Mouse (Mus musculus) Patski (cell line): ENCODE measurements around the gene Olfr1393. TPM values are rescaled to one million over a fixed set of nuclear protein-coding genes. Genes with fewer than 3 reads are reported as not detected.

ENCODE experiments used
- ATAC-seq: fragments of 100-300 bp; one replicate; pipeline ENCODE4 v1.8.0; 2021
- CTCF ChIA-PET: fragments of 350-600 bp; sonication (Branson Sonifier 250); formaldehyde crosslinking; loops from one replicate; lab custom pipeline; 2022; ENCODE audit warnings: inconsistent platforms; lab: Charles Lee
- POLR2A ChIA-PET: fragments of 350-600 bp; sonication (Branson Sonifier 250); formaldehyde crosslinking; loops from one replicate; lab custom pipeline; 2022; ENCODE audit warnings: antibody characterized with exemption, inconsistent platforms; lab: Charles Lee
- DNase-seq: peaks from one replicate; pipeline ENCODE4 v3.0.0-alpha.2; 2011; ENCODE audit warnings: low read depth, low spot score
- H3K27me3 ChIP-seq: fragments of 371-371 bp; one replicate; pipeline ENCODE4 v1.5.1; 2021
- CTCF ChIP-seq: fragments of 100-300 bp; IDR thresholded peaks from one replicate; pipeline ENCODE4 v1.5.1; 2021
- in situ Hi-C: fragments of 300-500 bp; cut with MboI; formaldehyde crosslinking; loops from 3 replicates; pipeline ENCODE4 v1.11.1; 2018; ENCODE audit warnings: low pct_unique_long_range_greater_than_20kb, mixed read lengths
- polyA plus RNA-seq: library from polyadenylated mRNA; unstranded; gene quantifications from one replicate; pipeline ENCODE4 v1.2.3, GENCODE M21; 2021

The Olfr1393 gene
- polyA plus RNA-seq, 1 experiment from 2014 or later = 0.04 TPM

DNA sequence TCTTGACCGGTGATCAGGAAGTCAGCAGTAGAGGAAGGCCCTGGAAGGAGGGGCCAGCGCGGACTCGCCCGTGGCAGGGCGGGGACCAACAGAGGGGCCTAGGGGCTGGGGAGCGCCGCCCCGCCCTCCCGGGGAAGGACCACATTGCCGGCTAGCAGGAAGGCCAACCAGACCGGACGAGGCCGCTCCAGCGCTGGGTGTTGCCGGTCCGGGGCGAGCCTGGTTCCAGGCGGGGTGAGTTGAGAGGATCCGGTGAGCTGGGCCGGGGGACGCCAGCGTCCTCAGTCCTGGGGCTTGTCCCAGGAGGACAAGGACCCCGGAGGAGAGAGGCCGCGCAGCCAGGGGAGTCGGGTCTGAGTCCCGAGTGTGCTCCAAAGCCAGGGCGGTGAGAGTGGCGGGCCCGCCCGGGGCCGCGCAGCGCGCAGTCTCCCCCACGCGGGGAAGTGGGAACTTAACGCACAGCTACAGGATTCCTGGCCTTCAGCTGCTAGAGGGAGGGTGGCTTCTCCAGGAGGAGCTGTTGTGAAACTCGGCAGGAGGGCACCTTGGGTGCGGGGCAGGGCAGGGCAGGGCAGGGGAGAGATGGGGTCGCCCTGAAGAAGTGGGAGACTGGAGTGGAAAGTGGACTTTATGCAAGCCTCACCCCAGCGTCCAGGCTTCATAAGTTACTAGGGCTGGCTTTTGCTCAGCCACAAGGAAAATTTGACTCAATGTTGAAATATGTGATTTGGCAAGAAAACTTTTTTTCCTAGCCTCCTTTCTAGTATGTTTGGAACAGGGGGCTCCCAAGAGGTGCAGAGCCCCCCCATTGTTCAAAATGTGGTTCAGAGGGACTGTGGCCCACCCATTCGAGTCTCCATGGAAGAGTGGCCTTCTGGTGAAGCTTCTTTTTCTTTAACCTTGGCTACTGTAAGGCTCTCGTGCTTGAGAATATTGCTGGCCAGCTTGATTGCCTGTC lies 27.4 kb upstream of the Olfr1393 start:
- POLR2A ChIA-PET = interaction anchor here (0.8 kb wide), 1 partner anchor 48 kb away, joined by 3 read pairs; the partner anchor contains the start of gene Zfp62
- no peaks in the 10 kb centered on the region for H3K27me3 ChIP-seq
- peak; percentile 67 for TF ChIP-seq CTCF
- ATAC-seq (peak; percentile 92), DNase-seq (no peak)
- in situ Hi-C loops = no loop called here
- CTCF ChIA-PET = no interaction called here

DNA sequence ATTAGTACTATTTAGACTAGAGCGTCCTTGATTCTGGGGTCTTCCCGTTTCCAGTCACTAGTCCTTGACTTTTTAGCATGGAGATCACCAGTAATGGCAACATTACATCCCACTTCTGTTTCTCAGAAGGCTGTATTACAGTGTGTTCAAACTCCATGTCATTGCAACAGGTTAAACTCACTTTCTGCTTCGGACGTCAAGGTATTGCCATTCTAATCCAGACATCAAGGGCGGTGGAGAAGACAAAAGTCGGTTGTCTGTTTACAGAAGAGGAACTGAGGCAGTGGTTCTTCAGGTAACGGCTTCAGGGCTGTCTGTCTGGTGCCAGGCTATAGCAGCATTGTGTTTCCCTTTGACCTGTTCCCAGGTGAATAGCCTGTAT lies 26.7 kb upstream of the Olfr1393 start:
- in situ Hi-C loops = no loop called here
- H3K27me3 ChIP-seq = no peaks in the 10 kb centered on the region
- TF ChIP-seq CTCF = no peak
- ChIA-PET POLR2A (interaction anchor here (0.8 kb wide), 1 partner anchor 48 kb away, joined by 3 read pairs; the partner anchor contains the start of gene Zfp62), CTCF (interaction anchor here (1.2 kb wide), 1 partner anchor 49 kb away, joined by 3 read pairs; no protein-coding TSS in a partner anchor)
- ATAC-seq (no peak), DNase-seq (no peak)

DNA sequence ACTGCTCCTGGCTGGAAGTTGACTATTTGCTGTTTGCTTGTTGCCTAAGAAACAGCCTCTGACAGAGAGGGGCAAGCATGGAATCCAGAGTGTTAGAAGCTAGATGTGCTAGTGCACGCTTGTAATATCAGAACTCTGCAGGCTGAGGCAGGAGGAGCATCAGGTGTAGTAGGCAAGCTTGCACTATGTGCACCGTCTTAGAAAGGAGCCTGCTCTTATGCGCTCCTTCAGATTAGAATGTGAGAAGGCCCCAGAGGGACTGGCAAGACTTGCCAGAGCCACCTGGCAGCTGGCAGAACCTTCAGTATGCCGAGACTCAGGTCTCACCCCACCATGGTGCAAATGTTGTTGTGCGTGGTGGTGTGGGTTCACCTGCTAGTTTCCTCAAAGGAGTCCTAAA lies 26.1 kb upstream of the Olfr1393 start:
- H3K27me3 ChIP-seq = no peaks in the 10 kb centered on the region
- ATAC-seq (no peak), DNase-seq (no peak)
- ChIA-PET POLR2A (no interaction called here), CTCF (interaction anchor here (1.2 kb wide), 1 partner anchor 50 kb away, joined by 3 read pairs; no protein-coding TSS in a partner anchor)
- TF ChIP-seq CTCF = no peak
- in situ Hi-C loops = no loop called here

DNA sequence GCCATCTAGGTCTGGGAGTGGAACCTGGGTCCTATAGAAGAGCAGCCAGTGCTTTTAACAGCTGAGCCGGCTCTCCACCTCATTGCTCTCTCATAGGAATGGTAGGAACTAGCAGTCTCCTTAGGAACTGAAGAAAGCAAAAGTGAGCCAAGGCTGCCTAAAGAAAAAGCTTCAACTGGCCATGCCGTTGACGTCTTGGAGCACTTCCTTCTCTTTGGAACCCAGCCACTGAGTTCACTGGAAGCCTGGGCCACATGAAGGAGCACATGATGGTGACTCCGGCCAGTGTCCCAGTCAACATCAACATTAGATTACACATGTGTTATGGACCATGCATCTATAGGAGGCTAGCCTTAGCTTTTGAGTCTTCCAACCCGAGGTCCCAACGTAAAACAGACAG lies 25.1 kb upstream of the Olfr1393 start:
- in situ Hi-C loops = no loop called here
- CTCF ChIA-PET = no interaction called here
- POLR2A ChIA-PET = no interaction called here
- no peak for ATAC-seq
- H3K27me3 ChIP-seq = no peaks in the 10 kb centered on the region
- no peak for DNase-seq
- no peak for TF ChIP-seq CTCF

DNA sequence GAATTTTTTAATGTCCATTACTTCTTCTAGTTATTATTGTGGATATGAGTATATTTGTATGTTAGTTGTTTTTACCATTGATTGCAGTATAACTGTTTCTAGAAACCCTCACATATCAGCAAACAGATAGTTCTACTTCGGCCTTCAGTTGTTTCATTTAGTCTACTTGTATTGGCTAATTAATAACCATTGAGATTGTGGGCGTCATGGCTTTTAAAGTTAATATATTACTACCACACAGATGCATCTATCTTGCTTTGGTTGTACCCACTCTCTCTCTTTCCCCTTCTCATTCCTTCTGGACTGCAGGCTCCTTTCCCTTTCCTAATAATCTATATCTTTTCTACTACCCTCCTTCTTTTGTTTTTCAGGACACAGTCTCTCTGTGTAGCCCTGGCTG lies 18.8 kb upstream of the Olfr1393 start:
- no peak for TF ChIP-seq CTCF
- ATAC-seq = no peak
- no peaks in the 10 kb centered on the region for H3K27me3 ChIP-seq
- in situ Hi-C loops = no loop called here
- no peak for DNase-seq
- POLR2A ChIA-PET = no interaction called here
- CTCF ChIA-PET = no interaction called here

DNA sequence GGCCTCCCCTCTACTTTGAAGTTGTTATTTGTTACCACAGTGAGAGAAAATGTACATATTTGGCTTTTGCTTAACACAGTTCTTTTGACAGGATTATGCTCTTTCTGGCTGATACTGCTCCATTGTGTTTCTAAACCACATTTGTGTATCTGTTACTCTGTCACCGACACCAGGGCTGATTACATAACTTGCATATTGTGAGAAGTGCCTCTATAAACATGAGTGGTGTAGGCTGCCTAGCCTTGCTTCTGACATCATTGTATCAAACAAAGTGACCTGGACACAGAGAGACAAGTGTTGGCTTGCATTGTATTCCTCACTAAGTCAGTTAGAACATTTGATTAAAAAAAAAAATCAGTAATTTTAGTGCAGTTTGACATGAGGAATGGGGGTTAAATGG lies 18.3 kb upstream of the Olfr1393 start:
- H3K27me3 ChIP-seq = no peaks in the 10 kb centered on the region
- POLR2A ChIA-PET = no interaction called here
- no peak for ATAC-seq
- TF ChIP-seq CTCF = no peak
- in situ Hi-C loops = no loop called here
- DNase-seq = no peak
- CTCF ChIA-PET = no interaction called here

DNA sequence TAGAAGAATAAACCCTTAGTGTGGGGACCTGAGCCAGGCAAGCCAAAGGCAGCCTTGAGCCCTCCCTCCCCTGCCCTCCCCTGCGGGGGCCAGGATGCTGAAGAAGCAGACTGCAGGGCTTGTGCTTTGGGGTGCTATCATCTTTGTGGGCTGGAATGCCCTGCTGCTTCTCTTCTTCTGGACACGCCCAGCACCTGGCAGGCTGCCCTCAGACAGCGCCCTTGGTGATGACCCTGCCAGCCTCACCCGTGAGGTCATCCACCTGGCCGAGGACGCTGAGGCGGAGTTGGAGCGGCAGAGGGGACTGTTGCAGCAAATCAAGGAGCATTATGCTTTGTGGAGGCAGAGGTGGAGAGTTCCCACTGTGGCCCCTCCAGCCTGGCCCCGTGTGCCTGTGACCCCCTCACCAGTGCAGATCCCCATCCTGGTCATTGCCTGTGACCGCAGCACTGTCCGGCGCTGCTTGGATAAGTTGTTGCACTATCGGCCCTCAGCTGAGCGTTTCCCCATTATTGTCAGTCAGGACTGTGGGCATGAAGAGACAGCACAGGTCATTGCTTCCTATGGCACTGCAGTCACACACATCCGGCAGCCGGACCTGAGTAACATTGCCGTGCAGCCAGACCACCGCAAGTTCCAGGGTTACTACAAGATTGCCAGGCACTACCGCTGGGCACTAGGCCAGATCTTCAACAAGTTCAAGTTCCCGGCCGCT lies 17.3 kb upstream of the Olfr1393 start:
- ChIA-PET POLR2A (no interaction called here), CTCF (interaction anchor here (1.2 kb wide), 1 partner anchor 11 kb away, joined by 4 read pairs; no protein-coding TSS in a partner anchor)
- in situ Hi-C loops = no loop called here
- no peak for TF ChIP-seq CTCF
- H3K27me3 ChIP-seq = no peaks in the 10 kb centered on the region
- ATAC-seq = no peak
- DNase-seq = no peak

DNA sequence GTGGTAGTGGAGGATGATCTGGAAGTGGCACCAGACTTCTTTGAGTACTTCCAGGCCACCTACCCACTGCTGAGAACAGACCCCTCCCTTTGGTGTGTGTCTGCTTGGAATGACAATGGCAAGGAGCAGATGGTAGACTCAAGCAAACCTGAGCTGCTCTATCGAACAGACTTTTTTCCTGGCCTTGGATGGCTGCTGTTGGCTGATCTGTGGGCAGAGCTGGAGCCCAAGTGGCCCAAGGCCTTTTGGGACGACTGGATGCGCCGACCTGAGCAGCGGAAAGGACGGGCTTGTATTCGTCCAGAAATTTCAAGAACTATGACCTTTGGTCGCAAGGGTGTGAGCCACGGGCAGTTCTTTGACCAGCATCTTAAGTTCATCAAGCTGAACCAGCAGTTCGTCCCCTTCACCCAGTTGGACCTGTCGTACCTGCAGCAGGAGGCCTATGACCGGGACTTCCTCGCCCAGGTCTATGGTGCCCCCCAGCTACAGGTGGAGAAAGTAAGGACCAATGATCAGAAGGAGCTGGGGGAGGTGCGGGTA lies 16.7 kb upstream of the Olfr1393 start:
- DNase-seq (no peak), ATAC-seq (no peak)
- no peak for TF ChIP-seq CTCF
- H3K27me3 ChIP-seq = no peaks in the 10 kb centered on the region
- ChIA-PET POLR2A (no interaction called here), CTCF (interaction anchor here (1.2 kb wide), 1 partner anchor 10 kb away, joined by 4 read pairs; no protein-coding TSS in a partner anchor)
- in situ Hi-C loops = no loop called here

DNA sequence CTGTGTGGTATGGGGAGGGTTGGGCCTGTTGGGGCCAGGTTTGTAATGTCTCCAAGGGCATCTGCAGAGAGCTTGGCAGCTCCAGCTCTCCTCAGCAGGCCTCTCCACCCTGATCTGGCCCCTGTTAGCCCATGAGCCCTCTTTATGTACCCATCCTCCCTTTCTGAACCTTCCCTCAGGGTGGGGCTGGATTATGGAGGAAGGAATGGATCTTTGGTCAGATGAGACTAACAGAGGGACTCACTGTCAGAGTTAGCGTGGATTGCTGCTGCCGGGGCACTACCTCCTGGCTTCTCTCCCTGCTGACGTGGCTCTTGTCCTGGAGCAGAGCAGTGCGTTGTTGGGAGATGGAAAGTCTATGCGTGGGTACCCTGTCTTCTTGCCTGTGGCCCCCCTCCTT lies 15.8 kb upstream of the Olfr1393 start:
- DNase-seq (no peak), ATAC-seq (no peak)
- H3K27me3 ChIP-seq = no peaks in the 10 kb centered on the region
- POLR2A ChIA-PET = no interaction called here
- CTCF ChIA-PET = interaction anchor here (1.2 kb wide), 1 partner anchor 9 kb away, joined by 4 read pairs; no protein-coding TSS in a partner anchor
- TF ChIP-seq CTCF = no peak
- in situ Hi-C loops = no loop called here

DNA sequence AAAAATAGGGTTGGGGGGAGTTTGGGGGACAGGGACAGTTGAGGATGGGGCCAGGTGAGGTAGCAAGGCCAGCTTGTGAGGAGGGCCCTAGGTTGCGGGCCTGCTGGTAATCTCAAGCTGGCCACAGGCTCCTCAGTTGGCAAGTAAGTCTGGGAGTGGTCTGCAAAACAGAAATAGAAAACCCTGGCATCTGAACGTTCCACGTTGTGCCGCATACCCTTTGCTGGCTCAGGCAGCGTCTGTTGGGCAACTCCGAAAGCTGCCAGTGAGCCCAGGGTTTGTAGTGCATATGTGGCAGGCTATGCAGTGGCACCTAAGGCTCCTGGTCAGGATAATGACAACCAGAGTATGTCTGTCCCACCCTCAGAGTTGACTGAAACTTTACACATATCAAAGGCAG lies 15.0 kb upstream of the Olfr1393 start:
- ChIA-PET POLR2A (interaction anchor here (1.2 kb wide), 1 partner anchor 61 kb away, joined by 3 read pairs; no protein-coding TSS in a partner anchor), CTCF (no interaction called here)
- ATAC-seq (no peak), DNase-seq (no peak)
- H3K27me3 ChIP-seq = no peaks in the 10 kb centered on the region
- no peak for TF ChIP-seq CTCF
- in situ Hi-C loops = no loop called here
